Mouse (Mus musculus): ENCODE measurements around the gene Zfp526. TPM values are rescaled to one million over a fixed set of nuclear protein-coding genes. Genes with fewer than 3 reads are reported as not detected.

Gene Zfp526
- polyA plus RNA-seq, 2 experiments = 4.2 to 11.1 TPM

DNA sequence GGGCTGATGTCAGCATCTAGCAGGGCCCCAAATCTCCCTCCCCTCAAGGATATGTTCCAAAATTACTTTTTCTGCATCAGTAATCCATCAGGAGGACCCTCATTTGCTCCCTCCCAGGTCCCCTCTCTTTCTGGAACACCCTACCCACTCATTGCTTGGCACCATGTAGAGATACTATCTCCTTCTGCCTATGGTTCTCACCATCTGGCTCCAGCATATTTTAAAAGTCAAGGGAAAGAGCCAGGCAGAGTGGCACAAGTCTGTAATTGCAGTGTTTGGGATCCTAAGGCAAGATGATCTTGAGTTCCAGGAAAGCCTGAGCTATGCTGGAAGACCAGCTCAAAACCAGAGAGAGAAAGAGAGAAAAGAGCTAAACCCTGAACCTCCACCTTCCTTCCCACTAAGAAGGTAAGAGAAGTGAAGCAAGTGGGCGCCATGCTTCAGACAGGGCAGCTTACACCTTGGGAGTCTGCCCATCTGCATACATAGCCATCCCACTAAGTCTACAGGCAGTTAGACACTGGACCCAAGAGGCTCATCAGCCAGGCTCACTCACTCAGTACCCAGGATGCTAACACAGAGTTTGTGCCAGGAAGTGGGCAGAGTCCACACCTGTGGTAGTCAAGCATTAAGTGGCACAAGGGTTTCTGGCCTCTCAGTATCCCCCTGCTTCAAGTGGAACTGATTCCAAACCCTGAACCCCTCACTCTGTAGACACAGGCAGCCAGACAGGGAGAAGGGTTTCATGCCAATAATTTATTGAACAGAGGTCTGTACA, 6.5 kb downstream of the Zfp526 start:
- Histone ChIP-seq H3K4me3 (replicated peaks; ENCODE audit: low read length) (no peak overlapping the region), H3K27ac (replicated peaks; ENCODE audit: low read depth, low read length) (no peak overlapping the region), H3K9ac (ENCODE audit: low read depth, low read length, severe bottlenecking) (no peak overlapping the region), H3K27me3 (ENCODE audit: control insufficient read depth, insufficient read depth, low read length) (no peaks in the 10 kb centered on the region), H3K4me2 (replicated peaks; ENCODE audit: low read depth, low read length, severe bottlenecking) (no peak overlapping the region), H3K9me3 (ENCODE audit: control insufficient read depth, low read length) (no peaks in the 10 kb centered on the region), H3K4me1 (ENCODE audit: control insufficient read depth, insufficient read depth, low read length) (peaks cover under 1% of the 10 kb centered on the region; the same call in 1 of the 2 replicates), H3K36me3 (ENCODE audit: control insufficient read depth, insufficient read depth, low read length) (peaks cover 98% of the 10 kb centered on the region)
- 100% methylated on average over 1 of the region's 1 CpGs for whole genome bisulfite sequencing
- no peak for DNase-seq (ENCODE audit: low spot score)
- no peak for ATAC-seq (ENCODE audit: low FRiP score, low read depth)
- no peak for TF ChIP-seq POLR2A (IDR thresholded peaks at IDR 0.05; ENCODE audit: borderline replicate concordance, extremely low read depth, insufficient read depth, insufficient read length)

DNA sequence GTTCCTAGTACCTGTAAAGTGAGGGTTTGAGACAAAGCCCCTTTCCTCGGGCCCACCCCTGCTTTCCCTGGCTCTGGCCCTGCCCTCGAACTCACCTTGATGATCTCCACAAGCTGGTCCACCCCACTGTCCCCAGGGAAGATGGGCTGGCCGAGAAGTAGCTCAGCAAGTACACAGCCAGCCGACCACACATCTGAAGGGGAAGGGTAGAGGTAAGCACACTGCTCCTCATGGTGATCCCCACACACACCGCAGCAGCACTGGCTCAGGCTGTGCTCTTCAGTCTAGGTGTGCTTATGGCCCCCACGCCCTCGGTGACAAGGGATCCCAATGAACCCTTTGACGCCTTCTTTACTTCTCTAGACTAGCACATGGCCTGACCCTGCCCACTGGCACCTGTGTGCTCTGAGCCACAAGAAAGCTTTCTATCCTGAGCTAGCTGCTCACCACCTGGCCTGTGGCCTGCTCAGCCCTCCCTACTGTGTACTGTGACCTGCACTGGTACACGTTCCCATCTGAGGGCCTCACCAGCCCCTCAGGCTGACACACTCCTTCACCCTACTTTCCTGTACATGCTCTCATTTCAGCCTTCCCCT, 9.6 kb downstream of the Zfp526 start:
- H3K9me3 ChIP-seq (ENCODE audit: control insufficient read depth, low read length) = no peaks in the 10 kb centered on the region
- H3K4me1 ChIP-seq (ENCODE audit: control insufficient read depth, insufficient read depth, low read length) = no peaks in the 10 kb centered on the region
- 91% methylated on average over 9 of the region's 9 CpGs for WGBS
- TF ChIP-seq POLR2A (IDR thresholded peaks at IDR 0.05; ENCODE audit: borderline replicate concordance, extremely low read depth, insufficient read depth, insufficient read length) = no peak
- no peaks in the 10 kb centered on the region for H3K27me3 ChIP-seq (ENCODE audit: control insufficient read depth, insufficient read depth, low read length)
- no peak overlapping the region for H3K9ac ChIP-seq (ENCODE audit: low read depth, low read length, severe bottlenecking)
- no peak overlapping the region for H3K4me2 ChIP-seq (replicated peaks; ENCODE audit: low read depth, low read length, severe bottlenecking)
- H3K36me3 ChIP-seq (ENCODE audit: control insufficient read depth, insufficient read depth, low read length) = peaks cover 92% of the 10 kb centered on the region
- no peak overlapping the region for H3K4me3 ChIP-seq (replicated peaks; ENCODE audit: low read length)
- H3K27ac ChIP-seq (replicated peaks; ENCODE audit: low read depth, low read length) = no peak overlapping the region
- ATAC-seq (ENCODE audit: low FRiP score, low read depth) = no peak
- no peak for DNase-seq (ENCODE audit: low spot score)

DNA sequence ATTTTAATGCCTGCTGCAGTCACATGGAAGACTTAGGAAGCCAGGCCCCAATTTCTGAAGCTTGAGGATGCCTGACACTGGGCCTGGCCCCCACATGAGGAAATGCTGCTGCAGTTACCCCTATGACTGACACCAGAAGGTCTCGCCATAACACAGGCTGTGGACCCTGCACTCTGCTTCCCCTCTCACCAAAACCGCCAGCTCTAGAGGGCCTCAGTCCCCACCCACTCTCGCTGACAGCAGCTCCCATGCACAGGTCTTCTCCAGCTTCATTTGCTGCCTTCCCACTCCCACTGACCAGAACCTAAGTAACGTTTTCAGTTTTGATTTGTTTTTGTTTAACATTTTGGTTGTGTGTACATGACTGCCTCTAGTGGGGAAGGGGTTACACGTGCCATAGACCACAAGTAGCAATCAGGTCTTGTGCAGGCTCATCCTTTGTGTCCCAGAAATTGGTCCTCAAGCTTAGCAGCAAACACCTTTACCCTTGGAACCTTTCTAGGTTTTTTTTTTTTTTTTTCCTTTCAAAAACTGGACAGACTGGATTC, 10.9 kb downstream of the Zfp526 start:
- Histone ChIP-seq H3K36me3 (ENCODE audit: control insufficient read depth, insufficient read depth, low read length) (peaks cover 78% of the 10 kb centered on the region), H3K9ac (ENCODE audit: low read depth, low read length, severe bottlenecking) (no peak overlapping the region), H3K27me3 (ENCODE audit: control insufficient read depth, insufficient read depth, low read length) (no peaks in the 10 kb centered on the region), H3K4me1 (ENCODE audit: control insufficient read depth, insufficient read depth, low read length) (peaks cover 5% of the 10 kb centered on the region; the same call in 1 of the 2 replicates), H3K4me2 (replicated peaks; ENCODE audit: low read depth, low read length, severe bottlenecking) (no peak overlapping the region), H3K4me3 (replicated peaks; ENCODE audit: low read length) (no peak overlapping the region), H3K27ac (replicated peaks; ENCODE audit: low read depth, low read length) (no peak overlapping the region), H3K9me3 (ENCODE audit: control insufficient read depth, low read length) (no peaks in the 10 kb centered on the region)
- no peak for TF ChIP-seq POLR2A (IDR thresholded peaks at IDR 0.05; ENCODE audit: borderline replicate concordance, extremely low read depth, insufficient read depth, insufficient read length)
- DNase-seq (ENCODE audit: low spot score) = no peak
- no peak for ATAC-seq (ENCODE audit: low FRiP score, low read depth)
- 70% methylated on average over 5 of the region's 5 CpGs for WGBS

DNA sequence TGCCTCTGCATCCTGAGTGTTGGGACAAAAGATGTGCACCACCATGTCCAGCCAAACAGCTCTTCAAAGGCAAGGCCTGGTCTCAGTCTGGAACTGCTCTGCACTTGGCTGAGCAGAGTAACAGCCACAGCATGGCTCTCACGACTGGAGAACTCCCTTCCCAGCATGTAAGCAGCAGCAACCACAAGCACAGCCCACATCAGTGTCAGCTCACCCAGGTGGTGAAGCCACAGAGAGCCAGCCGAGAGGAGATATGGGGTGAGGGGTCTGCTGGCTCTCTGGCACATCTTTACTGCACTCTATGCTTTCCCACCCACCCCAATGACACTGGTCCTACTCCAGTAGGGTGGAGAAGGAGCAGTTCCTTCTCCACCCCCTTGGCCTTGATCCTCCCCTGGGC, 11.8 kb downstream of the Zfp526 start:
- Histone ChIP-seq H3K4me1 (ENCODE audit: control insufficient read depth, insufficient read depth, low read length) (peaks cover 5% of the 10 kb centered on the region; the same call in 1 of the 2 replicates), H3K27ac (replicated peaks; ENCODE audit: low read depth, low read length) (no peak overlapping the region), H3K4me3 (replicated peaks; ENCODE audit: low read length) (no peak overlapping the region), H3K9me3 (ENCODE audit: control insufficient read depth, low read length) (no peaks in the 10 kb centered on the region), H3K4me2 (replicated peaks; ENCODE audit: low read depth, low read length, severe bottlenecking) (no peak overlapping the region), H3K9ac (ENCODE audit: low read depth, low read length, severe bottlenecking) (no peak overlapping the region), H3K36me3 (ENCODE audit: control insufficient read depth, insufficient read depth, low read length) (peaks cover 69% of the 10 kb centered on the region), H3K27me3 (ENCODE audit: control insufficient read depth, insufficient read depth, low read length) (no peaks in the 10 kb centered on the region)
- DNase-seq (ENCODE audit: low spot score) (no peak), ATAC-seq (ENCODE audit: low FRiP score, low read depth) (no peak)
- no peak for TF ChIP-seq POLR2A (IDR thresholded peaks at IDR 0.05; ENCODE audit: borderline replicate concordance, extremely low read depth, insufficient read depth, insufficient read length)
- 85% methylated on average over 2 of the region's 2 CpGs for WGBS

DNA sequence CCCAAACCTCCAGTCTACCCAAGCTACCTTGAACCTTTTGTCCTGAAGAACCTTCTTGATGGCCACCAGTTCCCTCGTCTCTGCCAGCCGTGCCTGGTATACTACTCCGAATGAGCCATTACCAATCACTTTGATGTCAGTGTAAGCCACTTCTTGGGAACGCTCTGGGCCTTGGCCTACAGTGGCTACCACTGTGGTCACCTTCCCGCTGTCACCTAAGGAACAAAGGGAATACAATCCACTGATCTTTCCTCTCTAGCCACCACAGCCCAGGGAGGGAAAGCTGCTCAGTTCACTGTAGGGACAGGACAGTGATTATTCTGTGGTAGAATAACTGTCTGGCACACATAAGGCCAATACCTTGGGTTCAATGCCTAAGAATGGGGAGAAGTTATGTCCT, 14.3 kb downstream of the Zfp526 start:
- WGBS = 80% methylated on average over 5 of the region's 5 CpGs
- H3K9ac ChIP-seq (ENCODE audit: low read depth, low read length, severe bottlenecking) = no peak overlapping the region
- H3K27ac ChIP-seq (replicated peaks; ENCODE audit: low read depth, low read length) = no peak overlapping the region
- H3K4me3 ChIP-seq (replicated peaks; ENCODE audit: low read length) = no peak overlapping the region
- H3K4me2 ChIP-seq (replicated peaks; ENCODE audit: low read depth, low read length, severe bottlenecking) = no peak overlapping the region
- H3K4me1 ChIP-seq (ENCODE audit: control insufficient read depth, insufficient read depth, low read length) = peaks cover 10% of the 10 kb centered on the region; the same call in 1 of the 2 replicates
- no peaks in the 10 kb centered on the region for H3K9me3 ChIP-seq (ENCODE audit: control insufficient read depth, low read length)
- no peak for DNase-seq (ENCODE audit: low spot score)
- no peak for ATAC-seq (ENCODE audit: low FRiP score, low read depth)
- no peaks in the 10 kb centered on the region for H3K27me3 ChIP-seq (ENCODE audit: control insufficient read depth, insufficient read depth, low read length)
- peaks cover 45% of the 10 kb centered on the region for H3K36me3 ChIP-seq (ENCODE audit: control insufficient read depth, insufficient read depth, low read length)
- no peak for TF ChIP-seq POLR2A (IDR thresholded peaks at IDR 0.05; ENCODE audit: borderline replicate concordance, extremely low read depth, insufficient read depth, insufficient read length)
